Mouse (Mus musculus) forebrain, embryonic 10.5 days (tissue): ENCODE data around the gene Cdkn2a. TPM values are rescaled to one million over a fixed set of nuclear protein-coding genes. Genes with fewer than 3 reads are reported as not detected.
A peak's percentile ranks its signal among the peaks of the same experiment; 100 is the strongest.

Experiments used
- DNase-seq: peaks from one replicate; pipeline ENCODE4 v3.0.0-alpha.2; 2017; ENCODE audit warnings: low spot score; ENCODE audit errors: extremely low spot score
- H3K27ac ChIP-seq: fragments of 300-500 bp; sonication (generic); 2 replicates; pipeline ENCODE4 v1.5.1; 2016; ENCODE audit warnings: mild to moderate bottlenecking
- H3K27me3 ChIP-seq: fragments of 300-500 bp; sonication (generic); 2 replicates; pipeline ENCODE4 v1.6.1; 2016; ENCODE audit warnings: mild to moderate bottlenecking; ENCODE audit not compliant: poor library complexity, severe bottlenecking
- H3K36me3 ChIP-seq: fragments of 300-500 bp; sonication (generic); replicated peaks from 2 replicates; pipeline ENCODE4 v1.6.1; 2016; ENCODE audit warnings: mild to moderate bottlenecking, moderate library complexity
- H3K4me1 ChIP-seq: fragments of 300-500 bp; sonication (generic); 2 replicates; pipeline ENCODE4 v1.6.1; 2016
- H3K4me3 ChIP-seq: fragments of 300-500 bp; sonication (generic); 2 replicates; pipeline ENCODE4 v1.5.1; 2016; ENCODE audit warnings: mild to moderate bottlenecking, moderate library complexity
- H3K9me3 ChIP-seq: fragments of 300-500 bp; sonication (generic); 2 replicates; pipeline ENCODE4 v1.6.1; 2016; ENCODE audit warnings: mild to moderate bottlenecking, moderate library complexity
- WGBS: fragments of 180-500 bp; shearing (Covaris S2); methylation state at CpG from one replicate; pipeline ENCODE4 v1.1.7; 2016; 5-methylcytosine and 5-hydroxymethylcytosine counted together
- polyA plus RNA-seq: library from polyadenylated mRNA; unstranded; fragments of >200 nt; fragmentation: Nextera tagmentation; extraction: Ambion mirVana; gene quantifications from 2 replicates; pipeline ENCODE4 v1.2.1, GENCODE M21; 2016

Cdkn2a gene
- not detected in 2 replicates for polyA plus RNA-seq

- under 1% methylated on average over 116 of the region's 117 CpGs for WGBS
- Histone ChIP-seq H3K27ac (peak within 1 kb of the TSS; percentile 48; the same call in 1 of the 2 replicates), H3K27me3 (peaks cover 99% of the 10 kb centered on the region)
These were observed at the start of gene Cdkn2a for GRCm38 (mm10) chr4:89294486-89295440. Gene Cdkn2a (minus strand): TSS chr4:89294653.

GRCm38 (mm10) chr4:89313461-89313860 is 19.0 kb upstream of the Cdkn2a start:
- Histone ChIP-seq H3K4me3 (no peak overlapping the region), H3K4me1 (peaks cover 15% of the 10 kb centered on the region), H3K27ac (no peak overlapping the region), H3K27me3 (peaks cover 57% of the 10 kb centered on the region), H3K9me3 (no peaks in the 10 kb centered on the region), H3K36me3 (no peaks in the 10 kb centered on the region)
- 12% methylated on average over 13 of the region's 13 CpGs for WGBS
- DNase-seq: no peak

More at GRCm38 (mm10) chr4:89294486-89295440, at the start of gene Cdkn2a:
- Histone ChIP-seq H3K4me3 (peak within 1 kb of the TSS; percentile 63), H3K4me1 (peaks cover 18% of the 10 kb centered on the region), H3K36me3 (no peaks in the 10 kb centered on the region), H3K9me3 (no peaks in the 10 kb centered on the region)
- DNase-seq: peak; percentile 69

- Histone ChIP-seq H3K4me3 (peak within 1 kb of the TSS; percentile 67), H3K9me3 (no peaks in the 10 kb centered on the region), H3K27ac (no peak within 1 kb of the TSS), H3K36me3 (no peaks in the 10 kb centered on the region), H3K4me1 (peaks cover 15% of the 10 kb centered on the region), H3K27me3 (peaks cover 85% of the 10 kb centered on the region)
- DNase-seq: peak; percentile 89
- WGBS: under 1% methylated on average over 61 of the region's 61 CpGs
These were observed 16.2 kb upstream of the Cdkn2a start, which contains the start of gene Cdkn2b for GRCm38 (mm10) chr4:89310491-89311254. Gene Cdkn2b (minus strand): TSS chr4:89311039.

DNA sequence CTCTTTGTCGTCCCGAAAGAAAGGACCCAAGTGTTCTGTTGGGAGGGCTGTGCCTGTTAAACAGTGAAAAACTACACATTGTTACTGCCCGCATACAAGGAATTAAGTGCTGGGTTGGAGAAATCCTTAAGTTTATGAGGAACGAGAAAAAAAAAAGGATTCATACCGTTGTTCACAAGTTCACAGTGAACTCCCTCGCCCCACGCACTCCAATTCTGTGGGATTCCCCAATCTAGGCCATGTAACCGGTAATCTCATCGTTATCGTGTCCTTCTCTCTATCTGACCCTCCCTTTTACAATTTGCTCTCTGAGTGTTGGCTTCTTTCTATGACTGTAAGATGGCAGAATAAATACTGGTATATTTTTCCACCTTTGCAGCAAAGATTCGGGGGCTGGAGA is 15.5 kb upstream of the Cdkn2a start:
- Histone ChIP-seq H3K4me3 (peak overlapping the region; percentile 67), H3K4me1 (peaks cover 15% of the 10 kb centered on the region), H3K36me3 (no peaks in the 10 kb centered on the region), H3K27me3 (peaks cover 92% of the 10 kb centered on the region), H3K27ac (no peak overlapping the region), H3K9me3 (no peaks in the 10 kb centered on the region)
- WGBS: 2% methylated on average over 11 of the region's 11 CpGs
- DNase-seq: no peak

DNA sequence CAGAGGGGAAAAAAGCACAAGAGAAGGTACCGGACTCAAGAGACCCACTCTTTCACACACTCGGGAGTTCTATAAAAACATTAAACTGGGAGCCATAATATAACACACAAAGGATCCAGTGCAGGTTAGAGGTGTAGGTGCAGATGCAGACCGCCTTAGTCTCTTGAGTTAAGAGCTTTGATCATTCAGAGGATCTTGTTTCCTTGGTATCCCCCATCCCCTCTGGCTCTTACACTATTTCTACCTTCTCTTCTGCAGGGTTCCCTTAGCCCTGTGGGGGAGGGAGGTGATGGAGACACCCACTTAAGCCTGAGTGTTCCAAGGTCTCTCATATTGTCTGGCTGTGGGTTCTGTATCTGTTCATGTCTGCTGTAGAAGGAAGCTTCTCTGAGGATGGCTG is 13.5 kb upstream of the Cdkn2a start:
- 16% methylated on average over 3 of the region's 3 CpGs for WGBS
- no peak overlapping the region for H3K27ac ChIP-seq
- no peak for DNase-seq

DNA sequence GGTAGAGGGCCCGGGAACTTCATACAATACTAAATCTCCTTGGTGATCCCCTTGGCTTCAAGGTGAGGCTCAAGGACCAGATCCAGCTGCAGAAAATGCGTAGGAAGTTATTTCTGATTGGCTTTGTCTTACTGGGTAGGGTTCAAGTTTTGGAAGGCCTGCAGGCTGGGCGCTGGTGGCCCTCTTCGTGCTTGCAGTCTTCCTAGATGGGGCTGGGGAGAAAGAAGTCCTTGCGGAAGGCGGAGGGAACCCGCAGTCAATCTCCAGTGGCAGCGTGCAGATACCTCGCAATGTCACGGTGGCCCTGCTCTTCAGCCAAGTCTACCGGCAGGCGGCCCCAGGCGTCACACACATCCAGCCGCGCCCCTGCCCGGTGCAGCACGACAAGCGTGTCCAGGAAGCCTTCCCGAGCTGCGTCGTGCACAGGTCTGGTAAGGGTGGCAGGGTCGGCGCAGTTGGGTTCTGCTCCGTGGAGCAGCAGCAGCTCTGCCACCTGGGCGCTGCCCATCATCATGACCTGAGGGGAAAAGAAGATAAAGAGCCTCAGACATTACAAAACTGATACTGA is 12.4 kb upstream of the Cdkn2a start:
- H3K27ac ChIP-seq: no peak overlapping the region
- DNase-seq: no peak
- H3K4me3 ChIP-seq: no peak overlapping the region
- H3K9me3 ChIP-seq: no peaks in the 10 kb centered on the region
- under 1% methylated on average over 25 of the region's 25 CpGs for WGBS
- peaks cover 100% of the 10 kb centered on the region for H3K27me3 ChIP-seq
- no peaks in the 10 kb centered on the region for H3K36me3 ChIP-seq
- peaks cover 26% of the 10 kb centered on the region for H3K4me1 ChIP-seq

More for the DNA sequence above, 13.5 kb upstream of the Cdkn2a start:
- H3K4me1 ChIP-seq: peaks cover 24% of the 10 kb centered on the region
- H3K9me3 ChIP-seq: no peaks in the 10 kb centered on the region
- peaks cover 100% of the 10 kb centered on the region for H3K27me3 ChIP-seq
- H3K4me3 ChIP-seq: no peak overlapping the region
- H3K36me3 ChIP-seq: no peaks in the 10 kb centered on the region

GRCm38 (mm10) chr4:89305691-89306090 is 11.2 kb upstream of the Cdkn2a start:
- DNase-seq: no peak
- Histone ChIP-seq H3K4me3 (no peak overlapping the region), H3K27me3 (peaks cover 100% of the 10 kb centered on the region), H3K9me3 (no peaks in the 10 kb centered on the region), H3K27ac (no peak overlapping the region), H3K36me3 (no peaks in the 10 kb centered on the region), H3K4me1 (peaks cover 20% of the 10 kb centered on the region)
- WGBS: 5% methylated on average over 3 of the region's 3 CpGs

DNA sequence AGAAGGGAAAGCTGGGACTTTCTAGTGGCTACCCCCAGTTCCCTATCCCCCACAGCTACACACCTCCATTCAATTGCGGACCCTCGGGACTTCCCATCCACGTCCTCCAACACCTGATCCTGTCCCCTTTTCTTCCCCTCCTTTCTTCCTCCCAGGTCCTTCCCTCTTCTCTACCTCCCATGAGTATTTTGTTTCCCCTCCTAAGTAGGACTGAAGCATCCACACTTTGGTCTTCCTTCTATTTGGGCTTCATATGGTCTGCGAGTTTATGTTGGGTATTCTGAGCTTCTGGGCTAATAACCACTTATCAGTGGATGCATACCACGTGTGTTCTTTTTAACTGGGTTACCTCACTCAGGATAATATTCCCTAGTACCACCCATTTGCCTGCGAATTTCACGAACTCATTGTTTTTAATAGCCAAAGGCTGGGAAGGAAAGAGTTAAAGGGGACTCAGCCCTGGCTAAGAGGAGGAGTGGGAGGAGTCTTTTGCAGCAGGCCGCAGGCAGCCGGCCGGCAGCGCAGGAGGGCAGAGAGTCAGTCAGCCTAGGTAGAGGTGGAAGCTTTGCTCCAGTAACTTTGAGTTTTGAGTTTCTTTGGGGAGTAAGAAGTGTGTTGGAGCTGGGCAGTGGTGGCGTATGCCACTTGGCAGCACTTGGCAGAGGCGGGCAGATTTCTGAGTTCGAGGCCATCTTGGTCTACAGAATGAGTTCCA is 9.0 kb upstream of the Cdkn2a start:
- Histone ChIP-seq H3K4me1 (peaks cover 11% of the 10 kb centered on the region), H3K36me3 (no peaks in the 10 kb centered on the region), H3K27me3 (peaks cover 99% of the 10 kb centered on the region), H3K4me3 (no peak overlapping the region), H3K27ac (no peak overlapping the region), H3K9me3 (no peaks in the 10 kb centered on the region)
- WGBS: under 1% methylated on average over 14 of the region's 14 CpGs
- DNase-seq: no peak

GRCm38 (mm10) chr4:89302129-89302528 is 7.7 kb upstream of the Cdkn2a start:
- Histone ChIP-seq H3K4me1 (peaks cover 11% of the 10 kb centered on the region), H3K36me3 (no peaks in the 10 kb centered on the region), H3K4me3 (no peak overlapping the region), H3K27ac (no peak overlapping the region), H3K27me3 (peaks cover 99% of the 10 kb centered on the region), H3K9me3 (no peaks in the 10 kb centered on the region)
- no peak for DNase-seq
- 2% methylated on average over 1 of the region's 1 CpGs for WGBS

GRCm38 (mm10) chr4:89299721-89300120 is 5.3 kb upstream of the Cdkn2a start:
- DNase-seq: no peak
- 2% methylated on average over 2 of the region's 2 CpGs for WGBS

GRCm38 (mm10) chr4:89295441-89296220 is 1.2 kb upstream of the Cdkn2a start:
- no peaks in the 10 kb centered on the region for H3K9me3 ChIP-seq
- H3K36me3 ChIP-seq: no peaks in the 10 kb centered on the region
- 2% methylated on average over 31 of the region's 31 CpGs for WGBS
- H3K4me1 ChIP-seq: peaks cover 18% of the 10 kb centered on the region
- no peak for DNase-seq
- peak overlapping the region; percentile 48; the same call in 1 of the 2 replicates for H3K27ac ChIP-seq
- H3K27me3 ChIP-seq: peaks cover 99% of the 10 kb centered on the region
- H3K4me3 ChIP-seq: peak overlapping the region; percentile 63

More at GRCm38 (mm10) chr4:89299721-89300120, 5.3 kb upstream of the Cdkn2a start:
- H3K36me3 ChIP-seq: no peaks in the 10 kb centered on the region
- no peak overlapping the region for H3K4me3 ChIP-seq
- H3K27ac ChIP-seq: no peak overlapping the region
- H3K27me3 ChIP-seq: peaks cover 99% of the 10 kb centered on the region
- H3K4me1 ChIP-seq: peaks cover 21% of the 10 kb centered on the region
- H3K9me3 ChIP-seq: no peaks in the 10 kb centered on the region
